Mouse (Mus musculus) embryonic facial prominence, embryonic 12.5 days (tissue): ENCODE results near the gene Aldh3b3. TPM values are rescaled to one million over a fixed set of nuclear protein-coding genes. Genes with fewer than 3 reads are reported as not detected.
A peak's percentile ranks its signal among the peaks of the same experiment; 100 is the strongest.
"Not testable (repeated sequence)": the region's sequence is repeated elsewhere in the genome, so short reads cannot be mapped to it uniquely, and the experiment has no call there.

Experiments used
- ATAC-seq: fragments of 200-750 bp; cut with Nextera tagmentation; 2 replicates; pipeline ENCODE4 v1.8.0; 2017; ENCODE audit not compliant: insufficient number of reproducible peaks, insufficient read depth, low FRiP score, low TSS enrichment
- H3K27ac ChIP-seq: fragments of 300-500 bp; sonication (generic); 2 replicates; pipeline ENCODE4 v1.5.1; 2016; ENCODE audit warnings: mild to moderate bottlenecking
- H3K27me3 ChIP-seq: fragments of 300-500 bp; sonication (generic); 2 replicates; pipeline ENCODE4 v1.6.1; 2016; ENCODE audit warnings: mild to moderate bottlenecking, moderate library complexity
- H3K36me3 ChIP-seq: fragments of 300-500 bp; sonication (generic); 2 replicates; pipeline ENCODE4 v1.6.1; 2016; ENCODE audit warnings: mild to moderate bottlenecking
- H3K4me1 ChIP-seq: fragments of 300-500 bp; sonication (generic); 2 replicates; pipeline ENCODE4 v1.6.1; 2016
- H3K4me2 ChIP-seq: fragments of 300-500 bp; sonication (generic); replicated peaks from 2 replicates; pipeline ENCODE4 v1.6.1; 2016; ENCODE audit warnings: mild to moderate bottlenecking, moderate library complexity
- H3K4me3 ChIP-seq: fragments of 300-500 bp; sonication (generic); 2 replicates; pipeline ENCODE4 v1.5.1; 2016; ENCODE audit warnings: mild to moderate bottlenecking
- H3K9ac ChIP-seq: fragments of 300-500 bp; sonication (generic); 2 replicates; pipeline ENCODE4 v1.6.1; 2016; ENCODE audit warnings: mild to moderate bottlenecking, moderate library complexity
- H3K9me3 ChIP-seq: fragments of 300-500 bp; sonication (generic); 2 replicates; pipeline ENCODE4 v1.6.1; 2016; ENCODE audit warnings: mild to moderate bottlenecking, moderate library complexity
- WGBS: fragments of 180-500 bp; shearing (Covaris S2); methylation state at CpG from one replicate; pipeline ENCODE4 v1.1.7; 2016; 5-methylcytosine and 5-hydroxymethylcytosine counted together
- polyA plus RNA-seq: library from polyadenylated mRNA; unstranded; fragments of >200 nt; fragmentation: Nextera tagmentation; extraction: Ambion mirVana; gene quantifications from 2 replicates; pipeline ENCODE4 v1.2.1, GENCODE M21; 2016

Aldh3b3 gene
- polyA plus RNA-seq, 1 experiment from 2014 or later = not detected

DNA sequence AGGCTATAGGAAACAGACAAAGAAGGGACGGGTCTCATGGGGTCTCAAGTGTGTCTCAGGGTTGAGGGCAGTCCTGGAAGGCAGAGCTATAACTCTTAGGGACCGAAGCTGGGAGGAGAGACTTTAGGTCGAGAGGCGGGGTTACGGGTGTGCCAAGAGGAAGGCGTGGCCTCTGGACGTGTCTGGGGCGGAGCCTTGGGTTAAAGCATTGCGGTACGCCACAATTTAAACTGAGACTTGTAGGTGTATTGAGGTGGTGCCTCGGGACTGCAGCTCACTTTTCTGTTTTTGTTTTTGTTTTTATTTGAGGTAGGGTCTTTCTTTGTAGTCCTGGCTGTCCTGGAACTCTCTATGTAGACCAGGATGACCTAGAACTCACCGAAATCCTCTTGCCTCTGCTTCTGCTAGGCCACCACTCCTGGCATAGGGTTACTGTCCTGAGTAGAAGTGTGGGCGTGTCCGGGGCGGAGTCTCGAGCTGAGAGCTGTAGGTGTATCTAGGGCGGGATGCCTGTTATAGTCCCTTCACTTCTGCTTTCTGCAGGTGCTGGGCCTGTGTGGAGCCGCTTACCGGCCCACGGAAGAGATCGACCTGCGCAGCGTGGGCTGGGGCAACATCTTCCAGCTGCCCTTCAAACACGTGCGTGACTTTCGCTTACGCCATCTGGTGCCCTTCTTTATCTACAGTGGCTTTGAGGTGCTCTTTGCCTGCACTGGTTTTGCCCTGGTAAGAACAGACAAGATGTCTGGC is 15.3 kb upstream of the Aldh3b3 start:
- no peak for ATAC-seq
- Histone ChIP-seq H3K4me3 (no peak overlapping the region), H3K36me3 (no peaks in the 10 kb centered on the region), H3K4me2 (0 out of 2 replicates have a peak overlapping the region, but pooled peaks have one; percentile 20), H3K4me1 (no peaks in the 10 kb centered on the region), H3K27ac (no peak overlapping the region), H3K27me3 (no peaks in the 10 kb centered on the region), H3K9ac (no peak overlapping the region), H3K9me3 (no peaks in the 10 kb centered on the region)
- 17% methylated on average over 27 of the region's 27 CpGs for WGBS

DNA sequence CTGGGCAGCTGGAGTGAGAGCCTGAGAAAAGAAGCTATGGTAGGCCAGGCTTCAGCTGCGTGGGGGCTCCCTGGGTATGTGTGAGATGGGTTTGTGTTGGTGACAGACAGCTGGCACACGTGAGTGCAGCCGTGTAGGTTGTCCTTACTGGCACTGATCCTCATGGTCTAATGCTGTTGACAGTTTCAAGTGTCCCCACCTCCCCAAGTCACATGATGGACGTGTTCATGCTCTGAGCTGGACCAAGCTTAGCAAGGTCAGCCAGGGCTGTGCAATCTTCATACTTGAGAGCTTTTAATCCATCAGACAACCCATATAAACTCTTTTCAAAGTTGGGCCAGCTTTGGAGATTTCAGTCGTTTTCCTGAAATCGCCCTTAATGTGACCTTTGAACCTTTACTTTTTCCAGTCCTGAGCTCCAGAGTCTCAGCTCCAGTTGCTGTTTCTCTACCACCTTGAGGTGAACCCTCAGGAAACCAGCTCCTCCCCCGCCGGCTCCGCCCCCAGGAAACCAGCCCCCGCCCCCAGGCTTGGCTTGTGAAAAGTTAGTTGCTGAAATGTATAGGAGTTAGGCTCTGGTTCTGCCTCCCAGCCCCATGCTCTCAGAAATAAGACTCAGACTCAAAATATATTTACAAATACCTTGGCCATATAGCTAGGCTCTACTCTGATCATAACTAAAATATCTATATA is 12.4 kb upstream of the Aldh3b3 start:
- Histone ChIP-seq H3K27me3 (no peaks in the 10 kb centered on the region), H3K4me2 (no peak overlapping the region), H3K36me3 (no peaks in the 10 kb centered on the region), H3K4me3 (no peak overlapping the region), H3K4me1 (no peaks in the 10 kb centered on the region), H3K9me3 (no peaks in the 10 kb centered on the region), H3K27ac (no peak overlapping the region), H3K9ac (no peak overlapping the region)
- ATAC-seq = no peak
- WGBS = 32% methylated on average over 10 of the region's 10 CpGs

DNA sequence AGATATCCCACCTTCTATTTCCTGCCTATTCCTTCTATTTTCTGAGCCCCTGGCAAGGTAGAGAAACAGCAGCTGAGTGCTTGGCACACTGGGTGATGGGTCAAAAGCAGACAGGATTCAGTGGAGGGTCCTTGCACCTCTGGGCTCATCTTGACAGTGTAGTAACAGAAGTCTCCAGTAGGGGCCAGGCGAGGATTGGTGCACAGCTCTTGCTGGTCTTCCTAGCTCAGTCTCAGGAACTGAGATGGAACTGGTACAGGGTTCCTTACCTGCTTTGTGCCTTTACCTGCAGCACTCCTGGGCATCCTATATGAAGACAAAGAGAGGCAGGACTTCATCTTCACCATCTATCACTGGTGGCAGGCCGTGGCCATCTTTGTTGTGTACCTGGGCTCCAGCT is 11.7 kb upstream of the Aldh3b3 start:
- H3K36me3 ChIP-seq = no peaks in the 10 kb centered on the region
- no peak overlapping the region for H3K27ac ChIP-seq
- no peaks in the 10 kb centered on the region for H3K9me3 ChIP-seq
- H3K27me3 ChIP-seq = no peaks in the 10 kb centered on the region
- no peak overlapping the region for H3K4me3 ChIP-seq
- no peak for ATAC-seq
- H3K4me1 ChIP-seq = no peaks in the 10 kb centered on the region
- no peak overlapping the region for H3K9ac ChIP-seq
- WGBS = 18% methylated on average over 2 of the region's 2 CpGs
- H3K4me2 ChIP-seq = no peak overlapping the region

DNA sequence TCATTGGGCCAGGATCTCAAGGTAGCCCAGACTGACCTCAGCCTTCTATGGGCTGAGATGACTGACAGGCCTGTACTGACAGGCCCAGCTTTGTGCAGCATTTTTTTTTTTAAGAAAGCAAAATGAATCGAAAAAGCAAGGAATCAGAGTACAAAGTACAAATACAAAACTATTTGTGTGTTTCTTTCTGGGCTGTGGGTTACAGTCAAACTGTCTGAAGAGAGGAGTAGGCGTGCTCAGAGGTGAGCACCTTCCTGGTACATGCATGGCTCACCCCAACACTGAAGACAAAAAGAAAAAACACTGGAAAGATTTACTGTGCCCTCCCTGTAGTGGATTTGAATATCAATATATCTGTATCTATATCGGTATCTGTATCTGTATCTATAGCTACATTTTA is 10.6 kb upstream of the Aldh3b3 start:
- H3K4me1 ChIP-seq = no peaks in the 10 kb centered on the region
- H3K36me3 ChIP-seq = no peaks in the 10 kb centered on the region
- no peak for ATAC-seq
- WGBS = 72% methylated on average over 3 of the region's 3 CpGs
- H3K4me3 ChIP-seq = no peak overlapping the region
- no peaks in the 10 kb centered on the region for H3K27me3 ChIP-seq
- H3K9ac ChIP-seq = no peak overlapping the region
- H3K9me3 ChIP-seq = no peaks in the 10 kb centered on the region
- H3K4me2 ChIP-seq = no peak overlapping the region
- H3K27ac ChIP-seq = no peak overlapping the region

DNA sequence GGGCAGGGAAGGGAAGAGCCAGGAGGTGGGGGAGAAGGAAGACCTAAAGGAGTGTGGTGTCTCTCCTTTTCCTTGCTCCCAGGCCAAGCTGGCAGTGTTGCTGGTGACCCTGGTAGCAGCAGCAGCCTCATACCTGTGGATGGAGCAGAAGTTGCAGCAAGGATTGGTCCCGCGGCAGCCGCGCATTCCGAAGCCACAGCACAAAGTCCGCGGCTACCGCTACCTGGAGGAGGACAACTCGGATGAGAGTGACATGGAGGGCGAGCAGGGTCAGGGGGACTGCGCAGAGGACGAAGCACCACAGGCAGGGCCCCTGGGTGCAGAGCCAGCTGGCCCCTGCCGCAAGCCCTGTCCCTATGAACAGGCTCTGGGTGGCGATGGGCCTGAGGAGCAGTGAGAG is 9.9 kb upstream of the Aldh3b3 start:
- no peaks in the 10 kb centered on the region for H3K36me3 ChIP-seq
- H3K27me3 ChIP-seq = no peaks in the 10 kb centered on the region
- H3K4me3 ChIP-seq = no peak overlapping the region
- H3K4me2 ChIP-seq = no peak overlapping the region
- H3K9ac ChIP-seq = no peak overlapping the region
- no peak for ATAC-seq
- 70% methylated on average over 14 of the region's 14 CpGs for WGBS
- H3K27ac ChIP-seq = no peak overlapping the region
- H3K9me3 ChIP-seq = no peaks in the 10 kb centered on the region
- H3K4me1 ChIP-seq = no peaks in the 10 kb centered on the region

DNA sequence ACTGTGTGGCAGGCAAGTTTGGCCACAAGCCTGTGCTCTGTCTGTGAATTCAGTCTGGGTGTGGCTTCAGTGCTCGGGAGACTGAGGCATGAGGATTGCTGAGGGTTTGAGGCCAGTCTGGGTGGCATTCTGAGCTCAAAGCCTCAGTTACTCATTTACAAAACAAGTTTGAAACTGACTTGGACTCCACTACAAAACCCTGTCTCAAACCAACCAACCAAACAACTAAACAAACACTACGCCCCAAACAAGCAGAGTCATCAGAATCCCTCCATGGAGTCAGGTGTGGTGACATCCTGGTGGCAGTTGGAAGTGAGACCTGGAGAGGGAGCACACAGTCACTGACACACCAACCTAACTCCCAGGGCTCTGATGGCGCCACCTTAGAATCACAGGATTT is 8.1 kb upstream of the Aldh3b3 start:
- H3K9me3 ChIP-seq = no peaks in the 10 kb centered on the region
- no peak overlapping the region for H3K27ac ChIP-seq
- H3K9ac ChIP-seq = no peak overlapping the region
- no peak overlapping the region for H3K4me2 ChIP-seq
- ATAC-seq = no peak
- no peak overlapping the region for H3K4me3 ChIP-seq
- no peaks in the 10 kb centered on the region for H3K4me1 ChIP-seq
- no peaks in the 10 kb centered on the region for H3K36me3 ChIP-seq
- WGBS = 84% methylated on average over 3 of the region's 3 CpGs
- no peaks in the 10 kb centered on the region for H3K27me3 ChIP-seq

DNA sequence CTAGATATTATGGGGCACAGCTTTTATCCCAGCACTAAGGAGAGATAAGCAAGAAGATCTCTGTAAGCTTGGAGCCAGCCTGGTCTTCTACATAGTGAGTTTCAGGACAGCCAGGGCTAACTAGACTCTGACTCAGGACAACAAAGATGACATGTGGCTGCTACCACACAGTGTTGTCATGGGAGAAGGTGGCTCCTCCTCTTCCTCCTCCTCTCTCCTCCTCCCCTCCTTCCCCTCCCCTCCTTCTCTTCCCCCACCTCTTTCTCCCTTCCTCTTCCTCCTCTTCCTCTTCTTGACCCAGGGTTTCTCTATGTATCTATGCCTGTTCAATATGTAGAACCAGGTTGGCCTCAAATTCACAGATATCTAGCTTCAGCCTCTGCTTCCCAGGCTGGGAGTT is 7.0 kb upstream of the Aldh3b3 start:
- no peak overlapping the region for H3K4me2 ChIP-seq
- H3K9me3 ChIP-seq = no peaks in the 10 kb centered on the region
- no peaks in the 10 kb centered on the region for H3K27me3 ChIP-seq
- H3K27ac ChIP-seq = no peak overlapping the region
- H3K9ac ChIP-seq = no peak overlapping the region
- no peak for ATAC-seq
- no peaks in the 10 kb centered on the region for H3K36me3 ChIP-seq
- no peak overlapping the region for H3K4me3 ChIP-seq
- H3K4me1 ChIP-seq = no peaks in the 10 kb centered on the region

DNA sequence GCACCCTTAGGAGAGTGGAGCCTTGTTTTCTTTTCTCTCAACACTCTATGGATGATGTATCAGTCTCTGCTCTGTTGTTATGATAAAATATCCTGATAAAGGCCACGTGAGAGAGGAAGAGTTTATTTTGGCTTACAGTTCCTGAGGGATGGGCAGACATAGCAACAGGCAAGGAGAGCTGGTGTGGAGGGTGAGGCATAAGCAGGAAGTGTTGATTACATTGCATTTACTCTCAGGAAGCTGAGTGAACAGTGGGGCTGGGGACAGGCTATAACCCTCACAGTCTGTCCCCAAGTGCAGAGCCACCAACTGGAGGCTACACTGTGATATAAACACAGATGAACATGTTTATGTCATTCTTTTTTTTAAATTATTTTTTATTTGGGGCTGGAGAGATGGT is 6.3 kb upstream of the Aldh3b3 start:
- Histone ChIP-seq H3K4me2 (no peak overlapping the region), H3K27ac (no peak overlapping the region), H3K9me3 (no peaks in the 10 kb centered on the region), H3K4me1 (no peaks in the 10 kb centered on the region), H3K36me3 (no peaks in the 10 kb centered on the region), H3K27me3 (no peaks in the 10 kb centered on the region), H3K9ac (no peak overlapping the region), H3K4me3 (no peak overlapping the region)
- ATAC-seq = no peak
- WGBS = 46% methylated on average over 1 of the region's 1 CpGs

DNA sequence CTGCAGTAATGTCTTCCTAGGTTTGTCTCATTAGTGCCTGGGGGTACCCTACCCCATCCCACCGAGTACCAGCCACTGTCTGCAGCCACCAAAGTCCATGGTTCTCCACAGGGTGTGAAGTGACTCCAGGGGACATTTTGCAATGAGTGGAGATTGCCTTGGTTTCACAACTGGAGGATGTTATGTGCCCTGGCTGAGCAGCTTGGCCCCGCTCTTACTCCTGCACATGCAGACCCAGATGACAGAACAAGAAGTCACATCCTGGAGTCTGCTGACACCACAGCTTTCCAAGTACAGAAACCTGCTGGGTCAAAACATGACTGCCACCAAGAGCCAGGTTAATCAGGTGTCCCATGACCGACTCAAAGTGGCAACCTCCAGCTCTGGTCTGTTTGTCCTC is 3.4 kb upstream of the Aldh3b3 start:
- Histone ChIP-seq H3K4me2 (no peak overlapping the region), H3K36me3 (no peaks in the 10 kb centered on the region), H3K9me3 (no peaks in the 10 kb centered on the region), H3K9ac (no peak overlapping the region), H3K4me3 (no peak overlapping the region), H3K27me3 (no peaks in the 10 kb centered on the region), H3K4me1 (no peaks in the 10 kb centered on the region), H3K27ac (no peak overlapping the region)
- 82% methylated on average over 3 of the region's 3 CpGs for WGBS
- ATAC-seq = no peak

DNA sequence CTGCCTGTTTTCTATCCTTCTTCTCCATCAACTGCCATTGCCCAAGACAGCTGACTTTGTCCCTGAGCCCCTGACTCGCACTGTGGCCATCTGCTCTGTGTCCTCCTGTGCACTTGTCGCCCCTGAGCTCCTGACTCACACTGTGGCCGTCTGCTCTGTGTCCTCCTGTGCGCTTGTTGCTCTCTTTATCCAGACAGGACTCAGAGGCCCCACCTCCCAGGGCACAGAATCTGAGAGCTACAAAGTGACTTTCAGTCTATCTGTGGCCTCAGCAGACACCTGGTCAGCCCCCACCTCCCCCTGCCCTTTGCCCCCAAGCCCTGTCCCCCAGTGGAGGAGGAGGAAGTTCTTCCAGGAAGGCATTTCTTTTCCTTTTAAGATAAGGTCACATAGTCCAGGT is 2.6 kb upstream of the Aldh3b3 start:
- Histone ChIP-seq H3K9ac (no peak overlapping the region), H3K4me2 (no peak overlapping the region), H3K36me3 (no peaks in the 10 kb centered on the region), H3K27ac (no peak overlapping the region), H3K9me3 (no peaks in the 10 kb centered on the region), H3K27me3 (no peaks in the 10 kb centered on the region), H3K4me1 (no peaks in the 10 kb centered on the region), H3K4me3 (no peak overlapping the region)
- ATAC-seq = no peak
- WGBS = 61% methylated on average over 4 of the region's 4 CpGs

DNA sequence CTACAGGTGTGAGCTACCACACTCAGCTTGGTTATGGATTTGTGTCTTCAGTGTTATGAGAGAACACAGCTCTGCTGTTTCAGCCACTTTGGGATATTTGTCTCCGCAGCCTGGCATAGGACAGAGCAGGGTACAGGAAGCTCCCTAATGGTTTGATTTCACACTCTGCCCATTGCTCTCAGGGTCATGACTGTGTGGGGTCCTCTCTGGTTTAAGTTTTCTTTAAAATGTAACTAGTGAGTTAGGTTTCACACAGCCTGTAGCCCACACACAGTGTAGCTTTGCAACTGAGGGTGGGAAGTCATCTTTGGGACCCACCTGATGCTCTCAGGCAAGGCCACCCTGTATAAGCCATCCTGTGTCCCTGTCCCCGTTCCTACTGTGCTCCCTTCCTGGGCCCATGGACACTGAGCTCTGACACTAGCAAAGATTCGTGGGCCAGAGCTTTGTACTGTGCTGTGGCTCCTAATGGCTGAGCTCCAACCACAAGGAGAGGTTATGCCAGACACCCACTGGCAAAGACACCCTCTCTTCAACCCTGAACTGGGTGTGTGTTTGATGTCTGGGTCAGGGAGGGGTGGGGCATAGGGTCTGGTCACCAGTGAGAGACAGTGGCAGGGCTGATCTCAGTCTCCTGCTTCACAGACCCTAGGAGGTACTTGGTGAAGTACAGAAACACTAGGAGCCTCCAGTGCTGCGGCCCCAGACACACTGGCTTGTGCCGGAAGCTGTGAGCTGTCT is 979 bp upstream of the Aldh3b3 start:
- H3K36me3 ChIP-seq, H3K4me2 ChIP-seq, ATAC-seq, H3K4me3 ChIP-seq, H3K4me1 ChIP-seq, H3K9ac ChIP-seq, H3K27ac ChIP-seq, H3K27me3 ChIP-seq, H3K9me3 ChIP-seq: not testable (repeated sequence)
- WGBS = 77% methylated on average over 5 of the region's 5 CpGs

DNA sequence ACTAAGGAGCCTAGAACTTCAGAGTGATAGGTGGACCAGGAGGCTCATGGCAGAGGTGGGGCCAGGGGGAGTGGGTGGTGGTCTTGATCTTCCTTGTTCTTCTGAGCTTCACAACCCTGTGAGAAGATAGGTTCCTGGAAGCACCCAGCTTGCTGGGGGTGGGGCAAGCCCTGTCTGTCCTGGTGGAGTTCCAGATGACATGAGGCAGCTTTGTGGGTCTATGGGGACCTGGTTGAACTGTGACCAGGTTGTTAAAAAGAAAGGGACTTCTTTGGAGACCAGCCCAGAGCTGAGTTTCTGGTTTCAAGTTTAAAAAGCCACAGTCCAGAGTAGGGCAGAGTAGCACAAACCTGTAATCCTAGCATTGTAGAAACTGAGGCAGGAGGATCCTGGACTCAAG is 585 bp downstream of the Aldh3b3 start:
- Histone ChIP-seq H3K4me1 (no peaks in the 10 kb centered on the region), H3K9me3 (no peaks in the 10 kb centered on the region), H3K36me3 (no peaks in the 10 kb centered on the region), H3K4me3 (no peak overlapping the region), H3K9ac (no peak overlapping the region), H3K27ac (no peak overlapping the region), H3K27me3 (no peaks in the 10 kb centered on the region), H3K4me2 (no peak overlapping the region)
- no peak for ATAC-seq
